Mouse (Mus musculus): ENCODE results near the gene Dusp7. TPM values are rescaled to one million over a fixed set of nuclear protein-coding genes. Genes with fewer than 3 reads are reported as not detected.

Dusp7 gene
- total RNA-seq, 2 experiments from 2014 or later, result 25.0 to 25.8 TPM

DNA sequence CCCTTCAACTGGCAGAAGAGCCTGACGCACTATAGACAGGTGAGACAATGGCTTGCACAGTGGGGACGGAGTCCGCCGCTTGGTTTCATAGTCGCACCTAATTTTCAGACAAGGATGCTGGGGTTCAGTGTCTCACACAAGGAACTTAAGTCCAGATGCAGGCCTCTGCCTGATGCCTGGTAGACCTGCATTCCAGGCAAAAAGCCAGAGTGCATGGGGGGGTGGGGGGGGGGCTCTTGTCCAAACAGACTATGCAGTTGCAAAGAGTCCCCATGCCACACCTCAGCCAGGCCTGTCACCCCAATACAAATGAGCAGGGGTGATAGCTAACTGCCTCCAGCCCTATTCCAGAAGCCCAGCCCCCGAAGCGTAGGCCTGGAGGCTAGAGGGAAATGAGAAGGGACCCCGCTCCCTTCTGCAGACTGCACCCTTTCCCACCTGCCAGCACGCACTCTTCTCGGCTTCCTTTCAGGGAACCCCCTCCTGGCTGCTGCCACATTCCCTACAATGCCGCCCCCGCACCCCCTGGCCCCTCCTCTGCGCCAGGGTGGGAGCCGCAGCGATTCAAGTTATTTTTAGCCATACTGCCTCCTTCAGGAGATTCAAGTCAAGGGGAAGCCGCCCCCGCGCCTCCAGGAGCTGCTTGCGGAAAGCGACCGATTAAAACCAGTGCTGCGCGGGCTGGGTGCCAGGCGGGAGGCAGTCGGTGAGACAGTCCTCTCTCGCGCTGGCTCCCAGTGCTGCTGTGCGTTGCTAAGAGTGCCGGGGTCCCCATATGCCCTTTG is 49.6 kb downstream of the Dusp7 start:
- peak; percentile 36 to 50 for DNase-seq (ENCODE audit: low spot score in 2 of 2)

DNA sequence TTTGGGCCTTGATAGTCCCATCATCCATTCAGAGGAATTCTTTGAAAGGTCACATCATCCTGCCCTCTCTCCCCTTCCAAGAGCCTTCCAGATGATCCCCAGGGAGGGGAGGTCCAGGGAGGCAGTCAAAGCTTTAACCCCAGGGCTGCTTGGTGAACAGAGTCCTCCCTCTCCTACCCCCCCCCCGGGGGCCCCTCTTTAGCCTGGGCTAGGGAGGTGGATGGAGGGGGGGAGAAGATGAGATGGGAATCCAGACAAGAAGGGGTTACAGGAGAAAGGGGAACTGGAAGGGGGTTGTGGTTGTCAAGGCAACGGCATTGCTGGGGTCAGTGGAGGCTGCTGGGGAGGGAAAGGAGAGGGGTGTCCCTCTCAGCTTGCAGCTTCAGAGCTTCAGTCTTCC is 52.2 kb downstream of the Dusp7 start:
- no peak for DNase-seq (ENCODE audit: low spot score in 2 of 2)

DNA sequence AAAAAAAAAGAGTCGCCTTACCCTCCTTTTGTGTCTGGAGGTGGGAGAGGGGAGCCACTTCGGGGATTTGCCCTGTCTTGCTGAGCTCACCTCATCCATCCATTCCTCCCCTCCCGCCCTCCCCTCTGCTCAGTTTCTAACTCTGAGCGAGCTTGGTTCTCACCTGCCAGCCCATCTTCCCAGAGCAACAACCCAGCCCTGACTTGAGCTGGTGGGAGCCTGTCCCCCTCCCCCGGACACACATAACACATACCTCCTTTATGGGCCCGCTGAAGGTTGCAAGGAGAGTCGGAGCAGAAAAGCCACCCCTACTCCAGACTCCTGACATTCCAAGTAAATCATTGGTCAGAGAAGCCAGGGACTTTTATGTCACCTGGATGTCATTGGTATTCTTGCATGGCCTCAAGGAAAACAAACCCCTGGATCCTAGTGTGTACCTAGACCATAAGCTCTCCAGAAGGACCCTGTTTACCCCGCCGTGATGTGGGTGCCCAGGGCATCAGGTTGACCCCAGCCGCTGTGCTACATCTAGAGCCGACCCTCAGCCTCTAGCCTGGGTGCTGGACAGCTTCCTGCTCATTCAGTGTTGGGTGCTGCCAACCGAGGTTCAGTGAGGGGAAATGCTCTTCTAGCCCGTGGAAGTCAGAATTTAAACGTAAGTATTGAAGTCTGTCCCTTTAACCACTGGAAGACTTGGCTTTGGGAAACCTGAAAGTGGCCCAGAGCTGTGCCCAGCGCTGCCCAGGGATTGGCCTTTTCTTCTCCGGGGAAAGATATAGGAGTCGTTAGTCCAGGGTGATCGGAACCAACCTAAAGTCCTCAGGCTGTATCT is 52.8 kb downstream of the Dusp7 start:
- DNase-seq (ENCODE audit: low spot score in 2 of 2), result no peak

DNA sequence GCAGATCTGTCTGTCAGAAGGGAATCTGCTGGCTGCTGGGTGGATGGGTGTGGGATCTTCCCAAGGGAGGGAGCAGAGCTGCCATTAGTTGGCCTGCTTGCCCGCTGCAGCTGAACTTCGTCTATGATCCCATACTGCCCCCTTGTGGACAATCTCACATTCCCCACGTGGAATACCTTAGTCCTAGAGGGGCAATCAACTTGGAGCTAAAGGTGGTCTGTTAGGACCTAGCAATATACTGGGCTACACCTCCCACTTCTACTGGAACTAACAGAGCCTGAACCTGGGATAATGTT is 53.4 kb downstream of the Dusp7 start:
- peak; percentile 46 to 70 for DNase-seq (ENCODE audit: low spot score in 2 of 2)

Other genes starting within 250 kb of the Dusp7 start
- 10 to 100 TPM in 1 of 2 experiments, 1 to 10 TPM in 1; 8.4 to 14.2 TPM for gene Glyctk, start 210.5 kb upstream of the Dusp7 start, total RNA-seq (2021)
- gene Wdr82, start 197.7 kb upstream of the Dusp7 start, total RNA-seq (2021), result 100 to 1,000 TPM in 1 of 2 experiments, 10 to 100 TPM in 1; 98.9 to 105 TPM
- gene Ppm1m, start 168.9 kb upstream of the Dusp7 start, total RNA-seq (2021), result 10 to 100 TPM; 76.7 to 77.5 TPM
- 10 to 100 TPM; 62.5 to 63.9 TPM for gene Twf2, start 165.5 kb upstream of the Dusp7 start, total RNA-seq (2021)
- 1 to 10 TPM; 1.4 to 1.6 TPM for gene Tlr9, start 146.0 kb upstream of the Dusp7 start, total RNA-seq (2021)
- 100 to 1,000 TPM; 676 to 715 TPM for gene Alas1, start 120.0 kb upstream of the Dusp7 start, total RNA-seq (2021)
- 10 to 100 TPM; 11.3 to 11.6 TPM for gene Poc1a, start 87.6 kb upstream of the Dusp7 start, total RNA-seq (2021)
- gene Rpl29, start 60.8 kb downstream of the Dusp7 start, total RNA-seq (2021), result 100 to 1,000 TPM; 607 to 624 TPM
- gene Acy1, start 69.7 kb downstream of the Dusp7 start, total RNA-seq (2021), result 10 to 100 TPM; 23.1 to 23.4 TPM
- 10 to 100 TPM; 43.5 to 44.1 TPM for gene Abhd14b, start 78.8 kb downstream of the Dusp7 start, total RNA-seq (2021)
- 10 to 100 TPM; 29.8 to 30.2 TPM for gene Abhd14a, start 79.0 kb downstream of the Dusp7 start, total RNA-seq (2021)
- 10 to 100 TPM; 59.5 to 63.8 TPM for gene Pcbp4, start 84.7 kb downstream of the Dusp7 start, total RNA-seq (2021)
- gene Gpr62, start 97.3 kb downstream of the Dusp7 start, total RNA-seq (2021), result under 1 TPM; 0.40 to 0.67 TPM
- 10 to 100 TPM; 33.4 to 40.7 TPM for gene Rrp9, start 107.3 kb downstream of the Dusp7 start, total RNA-seq (2021)
- gene Parp3, start 108.3 kb downstream of the Dusp7 start, total RNA-seq (2021), result 10 to 100 TPM; 15.8 to 18.1 TPM
- gene Iqcf1, start 131.3 kb downstream of the Dusp7 start, total RNA-seq (2021), result not detected
- gene Iqcf5, start 145.9 kb downstream of the Dusp7 start, total RNA-seq (2021), result not detected
- gene Iqcf3, start 193.0 kb downstream of the Dusp7 start, total RNA-seq (2021), result not detected
- gene Iqcf4, start 202.4 kb downstream of the Dusp7 start, total RNA-seq (2021), result not detected

Data from adrenal gland, postnatal 4 days (tissue).